Mouse (Mus musculus): Measurements from ENCODE around the gene Ap1ar. TPM values are rescaled to one million over a fixed set of nuclear protein-coding genes. Genes with fewer than 3 reads are reported as not detected.
A peak's percentile ranks its signal among the peaks of the same experiment; 100 is the strongest.

Ap1ar gene
- polyA plus RNA-seq, 1 experiment from 2014 or later = 86.3 TPM

GRCm38 (mm10) chr3:127848088-127848808 is 10.9 kb upstream of the Ap1ar start:
- Histone ChIP-seq H3K27ac (ENCODE audit: low read depth, low read length) (no peak overlapping the region), H3K9ac (ENCODE audit: low read depth, low read length) (no peak overlapping the region), H3K9me3 (ENCODE audit: control insufficient read depth, low read length) (no peaks in the 10 kb centered on the region), H3K27me3 (replicated peaks; ENCODE audit: control insufficient read depth, insufficient read depth, low read length) (0 out of 2 replicates have a peak, but pooled peaks cover 2% of the 10 kb centered on the region), H3K4me3 (ENCODE audit: low read length) (no peak overlapping the region), H3K4me2 (ENCODE audit: low read length) (no peak overlapping the region), H3K36me3 (ENCODE audit: control insufficient read depth, insufficient read depth, low read length) (no peaks in the 10 kb centered on the region), H3K4me1 (ENCODE audit: control insufficient read depth, insufficient read depth, low read depth, low read length) (no peaks in the 10 kb centered on the region)
- 78% methylated on average over 11 of the region's 11 CpGs for WGBS
- no peak for ATAC-seq

- ATAC-seq = no peak
- WGBS = 80% methylated on average over 5 of the region's 5 CpGs
- no peak overlapping the region for H3K27ac ChIP-seq (ENCODE audit: low read depth, low read length)
- H3K9me3 ChIP-seq (ENCODE audit: control insufficient read depth, low read length) = no peaks in the 10 kb centered on the region
- no peaks in the 10 kb centered on the region; the same call in 1 of the 2 replicates for H3K27me3 ChIP-seq (replicated peaks; ENCODE audit: control insufficient read depth, insufficient read depth, low read length)
- no peak overlapping the region for H3K4me2 ChIP-seq (ENCODE audit: low read length)
- H3K4me3 ChIP-seq (ENCODE audit: low read length) = no peak overlapping the region
- no peaks in the 10 kb centered on the region for H3K4me1 ChIP-seq (ENCODE audit: control insufficient read depth, insufficient read depth, low read depth, low read length)
- no peak overlapping the region for H3K9ac ChIP-seq (ENCODE audit: low read depth, low read length)
- no peaks in the 10 kb centered on the region for H3K36me3 ChIP-seq (ENCODE audit: control insufficient read depth, insufficient read depth, low read length)
Observed at GRCm38 (mm10) chr3:127843941-127844327, 6.6 kb upstream of the Ap1ar start.

- H3K4me1 ChIP-seq (ENCODE audit: control insufficient read depth, insufficient read depth, low read depth, low read length) = no peaks in the 10 kb centered on the region
- H3K4me2 ChIP-seq (ENCODE audit: low read length) = no peak overlapping the region
- no peaks in the 10 kb centered on the region; the same call in 1 of the 2 replicates for H3K27me3 ChIP-seq (replicated peaks; ENCODE audit: control insufficient read depth, insufficient read depth, low read length)
- no peaks in the 10 kb centered on the region for H3K9me3 ChIP-seq (ENCODE audit: control insufficient read depth, low read length)
- no peaks in the 10 kb centered on the region for H3K36me3 ChIP-seq (ENCODE audit: control insufficient read depth, insufficient read depth, low read length)
- no peak for ATAC-seq
- H3K27ac ChIP-seq (ENCODE audit: low read depth, low read length) = no peak overlapping the region
- H3K9ac ChIP-seq (ENCODE audit: low read depth, low read length) = no peak overlapping the region
- H3K4me3 ChIP-seq (ENCODE audit: low read length) = no peak overlapping the region
- WGBS = 91% methylated on average over 2 of the region's 2 CpGs
Observed at GRCm38 (mm10) chr3:127843324-127843940, 6.1 kb upstream of the Ap1ar start.

GRCm38 (mm10) chr3:127841926-127842325 is 4.6 kb upstream of the Ap1ar start:
- 73% methylated on average over 8 of the region's 8 CpGs for WGBS

GRCm38 (mm10) chr3:127837972-127838644 is 785 bp upstream of the Ap1ar start:
- Histone ChIP-seq H3K36me3 (ENCODE audit: control insufficient read depth, insufficient read depth, low read length) (no peaks in the 10 kb centered on the region), H3K9ac (ENCODE audit: low read depth, low read length) (peak overlapping the region; percentile 86), H3K27me3 (replicated peaks; ENCODE audit: control insufficient read depth, insufficient read depth, low read length) (no peaks in the 10 kb centered on the region; the same call in 1 of the 2 replicates), H3K4me3 (ENCODE audit: low read length) (peak overlapping the region; percentile 69), H3K4me2 (ENCODE audit: low read length) (peak overlapping the region; percentile 72), H3K4me1 (ENCODE audit: control insufficient read depth, insufficient read depth, low read depth, low read length) (peaks cover 18% of the 10 kb centered on the region), H3K27ac (ENCODE audit: low read depth, low read length) (peak overlapping the region; percentile 95), H3K9me3 (ENCODE audit: control insufficient read depth, low read length) (no peaks in the 10 kb centered on the region)
- ATAC-seq = no peak; the same call in 1 of the 2 replicates
- 34% methylated on average over 8 of the region's 8 CpGs for WGBS

More at GRCm38 (mm10) chr3:127841926-127842325, 4.6 kb upstream of the Ap1ar start:
- Histone ChIP-seq H3K4me3 (ENCODE audit: low read length) (no peak overlapping the region), H3K4me1 (ENCODE audit: control insufficient read depth, insufficient read depth, low read depth, low read length) (peaks cover 5% of the 10 kb centered on the region), H3K9ac (ENCODE audit: low read depth, low read length) (no peak overlapping the region), H3K36me3 (ENCODE audit: control insufficient read depth, insufficient read depth, low read length) (no peaks in the 10 kb centered on the region), H3K27ac (ENCODE audit: low read depth, low read length) (no peak overlapping the region), H3K9me3 (ENCODE audit: control insufficient read depth, low read length) (no peaks in the 10 kb centered on the region), H3K4me2 (ENCODE audit: low read length) (no peak overlapping the region), H3K27me3 (replicated peaks; ENCODE audit: control insufficient read depth, insufficient read depth, low read length) (no peaks in the 10 kb centered on the region; the same call in 1 of the 2 replicates)
- ATAC-seq = no peak

GRCm38 (mm10) chr3:127836798-127837153 is 547 bp downstream of the Ap1ar start:
- peak overlapping the region; percentile 69 for H3K4me3 ChIP-seq (ENCODE audit: low read length)
- WGBS = 0% methylated on average over 17 of the region's 17 CpGs
- no peaks in the 10 kb centered on the region for H3K9me3 ChIP-seq (ENCODE audit: control insufficient read depth, low read length)
- H3K36me3 ChIP-seq (ENCODE audit: control insufficient read depth, insufficient read depth, low read length) = no peaks in the 10 kb centered on the region
- peak overlapping the region; percentile 86 for H3K9ac ChIP-seq (ENCODE audit: low read depth, low read length)
- ATAC-seq = peak; percentile 37
- peak overlapping the region; percentile 82 for H3K4me2 ChIP-seq (ENCODE audit: low read length)
- H3K4me1 ChIP-seq (ENCODE audit: control insufficient read depth, insufficient read depth, low read depth, low read length) = peaks cover 18% of the 10 kb centered on the region
- H3K27ac ChIP-seq (ENCODE audit: low read depth, low read length) = peak overlapping the region; percentile 95
- H3K27me3 ChIP-seq (replicated peaks; ENCODE audit: control insufficient read depth, insufficient read depth, low read length) = no peaks in the 10 kb centered on the region

- Histone ChIP-seq H3K27me3 (replicated peaks; ENCODE audit: control insufficient read depth, insufficient read depth, low read length) (no peaks in the 10 kb centered on the region), H3K9ac (ENCODE audit: low read depth, low read length) (no peak overlapping the region), H3K36me3 (ENCODE audit: control insufficient read depth, insufficient read depth, low read length) (no peaks in the 10 kb centered on the region), H3K4me1 (ENCODE audit: control insufficient read depth, insufficient read depth, low read depth, low read length) (peaks cover 18% of the 10 kb centered on the region), H3K4me3 (ENCODE audit: low read length) (no peak overlapping the region), H3K9me3 (ENCODE audit: control insufficient read depth, low read length) (no peaks in the 10 kb centered on the region), H3K27ac (ENCODE audit: low read depth, low read length) (no peak overlapping the region), H3K4me2 (ENCODE audit: low read length) (peak overlapping the region; percentile 82)
- WGBS = 86% methylated on average over 6 of the region's 6 CpGs
- no peak for ATAC-seq
Observed at GRCm38 (mm10) chr3:127835594-127835993, 1.7 kb downstream of the Ap1ar start.

DNA sequence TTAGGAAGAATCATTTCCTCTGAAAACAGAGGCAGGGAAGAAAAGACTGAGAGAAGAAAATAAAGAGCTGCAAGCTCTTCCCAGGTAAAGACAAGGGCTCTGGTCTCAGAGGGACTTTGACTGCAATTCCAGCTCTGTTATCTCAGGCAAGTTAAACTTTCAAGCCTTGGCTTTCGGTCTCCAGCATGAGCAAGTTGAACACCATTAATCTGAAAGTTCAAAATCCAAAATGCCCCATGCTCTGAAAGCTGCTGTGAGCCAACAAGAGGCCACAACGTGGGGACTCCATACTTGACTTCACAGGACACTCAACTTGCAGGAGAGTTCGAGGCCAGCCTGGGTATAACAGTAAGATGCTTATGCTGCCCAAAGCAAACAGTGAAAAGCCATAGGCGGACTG is 3.3 kb downstream of the Ap1ar start:
- no peaks in the 10 kb centered on the region for H3K36me3 ChIP-seq (ENCODE audit: control insufficient read depth, insufficient read depth, low read length)
- H3K4me3 ChIP-seq (ENCODE audit: low read length) = no peak overlapping the region
- ATAC-seq = no peak
- H3K9ac ChIP-seq (ENCODE audit: low read depth, low read length) = no peak overlapping the region
- H3K9me3 ChIP-seq (ENCODE audit: control insufficient read depth, low read length) = no peaks in the 10 kb centered on the region
- no peak overlapping the region for H3K4me2 ChIP-seq (ENCODE audit: low read length)
- peaks cover 18% of the 10 kb centered on the region for H3K4me1 ChIP-seq (ENCODE audit: control insufficient read depth, insufficient read depth, low read depth, low read length)
- no peaks in the 10 kb centered on the region for H3K27me3 ChIP-seq (replicated peaks; ENCODE audit: control insufficient read depth, insufficient read depth, low read length)
- WGBS = 82% methylated on average over 4 of the region's 4 CpGs
- no peak overlapping the region for H3K27ac ChIP-seq (ENCODE audit: low read depth, low read length)

- Histone ChIP-seq H3K4me1 (ENCODE audit: control insufficient read depth, insufficient read depth, low read depth, low read length) (peaks cover 17% of the 10 kb centered on the region), H3K4me3 (ENCODE audit: low read length) (no peak overlapping the region), H3K27ac (ENCODE audit: low read depth, low read length) (no peak overlapping the region), H3K9ac (ENCODE audit: low read depth, low read length) (no peak overlapping the region), H3K9me3 (ENCODE audit: control insufficient read depth, low read length) (no peaks in the 10 kb centered on the region), H3K4me2 (ENCODE audit: low read length) (no peak overlapping the region), H3K27me3 (replicated peaks; ENCODE audit: control insufficient read depth, insufficient read depth, low read length) (no peaks in the 10 kb centered on the region), H3K36me3 (ENCODE audit: control insufficient read depth, insufficient read depth, low read length) (no peaks in the 10 kb centered on the region)
- 60% methylated on average over 6 of the region's 6 CpGs for WGBS
- no peak for ATAC-seq
Observed at GRCm38 (mm10) chr3:127831079-127831478, 6.2 kb downstream of the Ap1ar start.
